ENCODE assay signal across 9 mouse cellular contexts in genomic region chr2:14738927-14739326, GRCm38 (mm10).
DNase-seq lines count a peak whose midpoint lies in the region; ATAC-seq and TF ChIP-seq lines count a peak whose summit lies in the region.
"Had no signal": no experiment of that assay in that cellular context is flagged by ENCODE, and none has a peak within 500 bp of the region (broad histone marks: within the 10 kb centered on the region; RNA-seq: fewer than 3 reads in every experiment).

No protein-coding gene starts in this region.

- peak overlapping the region; percentile 36 for H3K4me3 ChIP-seq in hindbrain, postnatal 0 days (ENCODE audit: low read length)
- H3K4me3 ChIP-seq in midbrain, embryonic 14.5 days (replicated peaks; ENCODE audit: low read depth, low read length) = no peak overlapping the region
- no peak overlapping the region for H3K4me3 ChIP-seq in stomach, postnatal 0 days (ENCODE audit: low read depth, low read length)

- H3K27me3 ChIP-seq in hindbrain, postnatal 0 days (ENCODE audit: insufficient read depth, low read length) = no peaks in the 10 kb centered on the region
- no peaks in the 10 kb centered on the region for H3K27me3 ChIP-seq in midbrain, embryonic 14.5 days (ENCODE audit: control insufficient read depth, insufficient read depth, low read length)
- no peaks in the 10 kb centered on the region for H3K27me3 ChIP-seq in stomach, postnatal 0 days (ENCODE audit: control insufficient read depth, insufficient read depth, low read length)

- ATAC-seq in hindbrain, postnatal 0 days = peak; percentile 86
- peak; percentile 71; the same call in 1 of the 2 replicates for ATAC-seq in midbrain, embryonic 14.5 days (ENCODE audit: low FRiP score, low TSS enrichment)
- no peak for ATAC-seq in stomach, postnatal 0 days (ENCODE audit: low FRiP score, low TSS enrichment)

- TF ChIP-seq CTCF in hindbrain, postnatal 0 days (IDR thresholded peaks at IDR 0.05; ENCODE audit: low read depth) = no peak
- no peak for TF ChIP-seq CTCF in stomach, postnatal 0 days (IDR thresholded peaks at IDR 0.05; ENCODE audit: low read depth)

- H3K36me3 ChIP-seq in hindbrain, postnatal 0 days (ENCODE audit: insufficient read depth, low read length) = no peaks in the 10 kb centered on the region
- H3K36me3 ChIP-seq in midbrain, embryonic 14.5 days (ENCODE audit: control insufficient read depth, insufficient read depth, low read length) = no peaks in the 10 kb centered on the region
- H3K36me3 ChIP-seq in stomach, postnatal 0 days (ENCODE audit: control insufficient read depth, insufficient read depth, low read length) = no peaks in the 10 kb centered on the region

- TF ChIP-seq EP300 in stomach, postnatal 0 days (optimal IDR thresholded peaks at IDR 0.05) = no peak

- no peaks in the 10 kb centered on the region for H3K4me1 ChIP-seq in hindbrain, postnatal 0 days (ENCODE audit: insufficient read depth, low read length)
- peaks cover 2% of the 10 kb centered on the region; the same call in 1 of the 2 replicates for H3K4me1 ChIP-seq in midbrain, embryonic 14.5 days (ENCODE audit: control insufficient read depth, insufficient read depth, low read length)
- H3K4me1 ChIP-seq in stomach, postnatal 0 days (replicated peaks; ENCODE audit: control insufficient read depth, insufficient read depth) = no peaks in the 10 kb centered on the region

- intact Hi-C loops in gastrocnemius, postnatal 14 days (cut with DNase I; ENCODE audit: low total_unique reads) = no loop called here

- WGBS in hindbrain, postnatal 0 days = 17% methylated on average over 9 of the region's 9 CpGs
- WGBS in midbrain, embryonic 14.5 days = 35% methylated on average over 9 of the region's 9 CpGs
- WGBS in stomach, postnatal 0 days = 43% methylated on average over 9 of the region's 9 CpGs

- DNase-seq in adrenal gland, postnatal 14 days = peak; percentile 15
- no peak for DNase-seq in adrenal gland, postnatal 4 days (ENCODE audit: low spot score in 2 of 2)
- DNase-seq in cerebellum, postnatal 25 days = peak; percentile 17 to 26
- peak; percentile 75 for DNase-seq in hindbrain, postnatal 0 days (ENCODE audit: low spot score)
- peak; percentile 67 for DNase-seq in midbrain, embryonic 14.5 days
- DNase-seq in stomach, postnatal 0 days (ENCODE audit: low spot score) = no peak
- no peak for DNase-seq in B cell, adult 2 months
- DNase-seq in gastrocnemius, postnatal 14 days = no peak

- peak overlapping the region; percentile 66 for H3K27ac ChIP-seq in hindbrain, postnatal 0 days
- peak overlapping the region; percentile 60 for H3K27ac ChIP-seq in midbrain, embryonic 14.5 days (replicated peaks; ENCODE audit: low read depth, low read length)
- H3K27ac ChIP-seq in stomach, postnatal 0 days (replicated peaks) = no peak overlapping the region

- peak overlapping the region; percentile 33 for H3K9ac ChIP-seq in hindbrain, postnatal 0 days (replicated peaks; ENCODE audit: low read length)
- peak overlapping the region; percentile 31; the same call in 1 of the 2 replicates for H3K9ac ChIP-seq in midbrain, embryonic 14.5 days (replicated peaks; ENCODE audit: low read length)
- H3K9ac ChIP-seq in stomach, postnatal 0 days (ENCODE audit: low read length) = no peak overlapping the region

- H3K9me3 ChIP-seq in hindbrain, postnatal 0 days (ENCODE audit: low read length) = no peaks in the 10 kb centered on the region
- no peaks in the 10 kb centered on the region for H3K9me3 ChIP-seq in midbrain, embryonic 14.5 days (ENCODE audit: control insufficient read depth, low read length)
- H3K9me3 ChIP-seq in stomach, postnatal 0 days (ENCODE audit: control insufficient read depth, low read length) = no peaks in the 10 kb centered on the region

- peak overlapping the region; percentile 56 for H3K4me2 ChIP-seq in hindbrain, postnatal 0 days (ENCODE audit: low read depth, low read length)
- peak overlapping the region; percentile 46 for H3K4me2 ChIP-seq in midbrain, embryonic 14.5 days (ENCODE audit: low read length)
- H3K4me2 ChIP-seq in stomach, postnatal 0 days (replicated peaks; ENCODE audit: low read depth) = no peak overlapping the region
- H3K4me2 ChIP-seq: heart, embryonic 11.5 days had no signal

Comparison
In these comparisons a context has a peak if more than half of its experiments do, and no peak if none do; other contexts are left out.
1. DNase-seq: peak in adrenal gland, postnatal 14 days (single experiment), cerebellum, postnatal 25 days (2 of 2), hindbrain, postnatal 0 days (single experiment) and midbrain, embryonic 14.5 days (single experiment); none in adrenal gland, postnatal 4 days (0 of 2), stomach, postnatal 0 days (single experiment), B cell, adult 2 months (0 of 2) and gastrocnemius, postnatal 14 days (single experiment).